Mouse (Mus musculus) layer of hippocampus, postnatal 25 days (tissue): Measurements from ENCODE around the gene Arl15. TPM values are rescaled to one million over a fixed set of nuclear protein-coding genes. Genes with fewer than 3 reads are reported as not detected.

Experiments used
- DNase-seq, 2 experiments: peaks; one replicate each; pipeline ENCODE4 v3.0.0; 2022; ENCODE audit warnings: mixed read lengths in 2 of 2, low spot score in 1 of 2; ENCODE audit errors: extremely low spot score in 1 of 2
- total RNA-seq, 2 experiments: library from RNA; stranded (reverse); gene quantifications; 2 replicates each; pipeline ENCODE4 v1.2.3; 2021

The Arl15 gene
- total RNA-seq, 2 experiments from 2014 or later: 62.8 to 65.1 TPM

DNA sequence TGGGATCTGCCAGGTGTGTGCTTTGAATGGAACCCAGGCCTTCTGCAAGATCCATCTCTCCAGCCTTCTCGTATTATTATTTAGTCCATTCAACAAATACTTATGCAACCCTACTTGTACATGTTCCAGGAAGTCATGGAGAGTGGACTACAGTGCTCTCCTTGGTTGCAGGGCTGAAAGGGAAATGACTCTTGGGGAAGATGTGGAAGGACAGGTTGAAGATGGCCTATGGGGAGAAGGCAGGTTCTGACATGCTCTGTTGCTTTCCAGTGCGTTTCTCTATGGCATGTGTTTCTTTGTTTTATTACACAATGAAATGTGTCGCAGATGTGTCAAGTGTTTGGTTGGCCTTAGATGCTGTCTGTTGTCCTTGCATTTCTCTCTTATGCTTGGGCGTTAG lies 5.1 kb downstream of the Arl15 start:
- DNase-seq: no peak

DNA sequence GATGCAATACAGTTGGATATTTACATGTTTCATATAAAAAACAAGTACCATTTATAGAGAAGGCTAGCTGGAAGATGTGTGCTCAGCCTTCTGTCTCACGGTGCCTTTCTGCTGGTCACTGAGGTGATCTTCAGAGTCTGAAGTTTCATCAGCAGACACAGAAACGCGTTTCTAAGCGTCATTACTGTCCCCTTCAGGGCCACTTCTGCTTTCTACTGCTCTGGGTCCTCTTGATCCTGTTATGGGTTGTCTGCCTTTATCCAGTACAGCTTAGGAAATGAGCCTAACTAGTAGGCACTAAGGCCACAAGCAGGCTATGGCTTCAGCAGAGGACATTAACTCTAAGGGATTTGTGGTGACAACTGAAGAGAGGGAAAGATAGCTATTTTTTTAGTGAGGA lies 5.9 kb downstream of the Arl15 start:
- no peak for DNase-seq

DNA sequence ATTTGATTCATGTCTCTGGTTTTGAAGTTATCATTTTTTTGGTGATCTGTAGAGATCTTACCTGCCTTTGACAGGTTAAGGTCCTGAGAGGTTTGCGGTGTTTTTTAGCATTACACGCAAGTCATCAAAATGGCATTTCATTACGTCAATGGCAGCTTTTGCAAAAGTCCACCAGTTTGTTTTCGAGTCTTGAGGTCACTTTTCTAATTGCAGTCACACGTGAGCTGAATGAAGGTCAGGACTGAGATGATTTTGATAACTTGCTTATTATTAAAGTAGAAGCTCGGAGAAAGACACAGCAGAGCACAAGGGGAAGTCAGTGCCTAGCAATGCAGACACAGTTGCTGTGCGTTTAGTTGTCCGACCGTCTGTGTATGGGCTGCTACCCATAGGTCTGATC lies 8.3 kb downstream of the Arl15 start:
- no peak for DNase-seq

DNA sequence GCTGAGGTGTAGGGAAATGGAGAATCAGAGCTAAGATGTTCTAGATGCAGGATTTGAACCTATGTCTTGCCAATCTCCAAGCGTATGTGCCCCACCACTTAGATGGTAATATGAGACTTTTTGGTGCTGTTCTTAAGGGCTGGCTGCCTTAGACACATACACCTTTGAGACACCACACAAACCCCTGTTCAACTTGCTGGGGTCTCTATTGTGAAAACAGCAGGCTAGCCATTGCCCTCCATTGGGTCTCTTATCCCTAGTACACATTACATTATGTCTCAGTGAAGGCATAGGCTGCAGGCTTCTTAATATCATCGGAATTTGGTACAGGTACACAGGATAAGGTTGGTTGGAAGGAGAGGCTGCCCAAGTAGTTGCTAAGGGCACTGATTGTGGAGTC lies 16.8 kb downstream of the Arl15 start:
- no peak for DNase-seq

DNA sequence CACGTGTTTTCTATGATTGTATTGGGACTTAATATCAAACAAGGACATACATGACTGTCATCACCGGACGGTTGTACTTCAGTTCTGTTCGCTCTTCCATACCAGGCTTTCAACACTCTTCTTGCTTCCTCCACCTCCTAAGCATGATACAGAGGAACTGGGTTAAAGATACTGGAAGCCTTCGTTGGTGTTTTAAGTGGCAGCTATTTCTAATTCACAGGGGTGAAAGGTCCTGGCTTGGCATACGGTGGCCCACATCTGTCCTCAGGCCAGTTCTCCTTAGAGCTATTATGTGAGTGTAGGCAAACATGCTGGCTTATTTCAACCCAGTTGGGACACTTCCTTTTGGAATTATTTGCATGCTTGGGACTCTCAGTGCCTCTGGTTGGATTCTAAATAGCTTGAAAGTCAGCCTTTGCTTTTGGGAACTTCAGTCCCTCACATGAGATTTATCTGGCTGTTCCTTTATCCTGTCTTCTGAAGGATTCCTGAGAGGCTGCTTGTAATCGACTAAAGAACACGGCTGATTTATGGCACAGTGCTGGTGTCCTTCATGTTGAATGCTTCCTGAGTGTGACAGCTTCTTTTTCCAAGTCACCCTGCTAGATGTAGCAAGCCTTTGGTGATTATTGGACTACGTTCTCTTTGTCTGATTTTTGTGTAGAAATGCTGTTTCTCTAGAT lies 17.7 kb downstream of the Arl15 start:
- DNase-seq: no peak

DNA sequence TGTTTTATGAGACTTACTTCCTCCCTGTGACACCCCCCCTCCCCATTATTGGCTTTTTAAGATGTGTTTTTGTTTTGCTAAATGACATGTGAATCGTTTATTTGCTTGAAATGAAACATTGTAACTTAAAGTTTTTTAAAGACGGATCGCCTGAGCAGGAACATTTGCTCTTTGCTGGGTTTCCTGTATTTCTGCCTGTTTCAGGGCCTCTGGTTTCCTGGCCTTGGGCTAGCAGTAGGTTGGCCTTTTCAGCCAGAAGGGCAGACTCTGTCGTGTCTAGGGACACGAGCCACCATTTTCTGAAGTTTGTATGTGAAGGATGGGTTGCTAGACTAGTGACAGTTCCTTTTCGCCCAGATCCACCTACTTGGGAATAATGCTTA lies 18.3 kb downstream of the Arl15 start:
- DNase-seq: no peak

DNA sequence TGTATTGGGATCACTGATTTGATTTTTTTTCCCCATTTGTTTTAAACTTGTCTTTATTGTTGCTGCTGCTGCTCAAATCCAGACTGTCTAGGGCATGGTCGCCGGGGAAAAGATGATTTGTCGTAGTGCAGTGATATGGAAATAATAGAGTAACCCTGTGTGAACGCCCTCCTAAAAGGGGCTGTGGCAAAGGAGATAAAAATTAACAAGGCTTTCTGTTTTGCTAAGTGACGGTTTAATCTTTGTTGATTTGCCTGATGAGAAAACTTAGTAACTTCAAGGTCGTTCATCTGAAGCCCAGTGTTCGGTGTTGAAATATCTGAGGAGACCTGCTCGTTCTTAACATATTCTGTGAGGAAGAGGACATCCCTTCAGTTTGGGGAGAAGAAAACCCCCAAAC lies 19.8 kb downstream of the Arl15 start:
- no peak for DNase-seq

DNA sequence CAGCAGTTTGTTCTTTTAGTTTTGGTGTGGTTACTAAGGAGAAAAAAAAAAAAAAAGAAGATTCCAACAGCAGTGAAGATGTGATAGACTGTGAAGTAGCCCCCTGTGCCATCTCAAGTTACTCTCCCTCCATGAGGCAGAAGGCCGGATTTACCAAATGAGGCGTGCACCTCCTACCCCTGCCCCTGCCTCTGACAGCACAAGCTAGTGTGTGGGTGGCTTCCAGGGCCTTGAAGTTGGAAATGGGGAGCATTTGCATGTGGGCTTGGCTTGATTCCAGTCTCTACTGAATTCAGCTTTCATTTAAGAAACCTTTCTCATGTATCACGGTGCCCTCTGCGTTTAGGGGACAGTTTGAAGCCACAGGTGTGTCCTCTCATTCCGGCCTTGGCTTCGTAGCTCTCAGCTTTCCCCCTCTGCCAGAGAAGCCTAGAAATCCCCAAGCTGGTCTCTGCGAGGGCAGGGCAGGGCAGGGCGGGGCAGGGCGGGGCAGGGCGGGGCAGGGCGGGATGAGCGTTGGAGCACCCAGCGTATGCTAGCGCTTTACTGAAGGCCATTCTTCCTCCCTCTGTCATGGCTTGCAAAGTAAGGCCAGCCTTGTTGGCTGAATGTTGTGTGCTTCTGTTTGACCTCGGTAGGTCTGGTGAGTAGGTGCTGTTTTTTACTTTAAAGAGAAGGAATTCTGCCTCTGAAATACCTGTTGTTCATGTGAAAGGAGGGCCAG lies 21.6 kb downstream of the Arl15 start:
- no peak for DNase-seq

DNA sequence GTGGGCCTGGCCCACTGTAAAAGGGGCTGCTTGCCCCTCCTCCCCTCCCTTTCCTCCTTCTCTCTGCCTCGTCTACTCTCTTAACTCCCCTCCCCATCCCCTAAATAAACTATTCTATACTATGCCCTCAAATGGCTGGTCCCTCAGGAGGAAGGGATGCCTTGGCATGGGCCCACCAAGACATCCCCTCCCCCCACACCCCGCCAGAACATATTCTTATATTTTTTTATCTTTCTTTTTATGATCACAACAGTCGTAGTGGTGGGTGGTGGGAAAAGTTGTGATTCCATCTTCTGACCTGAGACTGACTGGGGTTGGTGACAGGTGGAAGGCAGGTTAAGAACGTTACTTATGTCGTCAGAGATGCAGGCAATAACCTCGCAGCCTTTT lies 22.1 kb downstream of the Arl15 start:
- DNase-seq: no peak

DNA sequence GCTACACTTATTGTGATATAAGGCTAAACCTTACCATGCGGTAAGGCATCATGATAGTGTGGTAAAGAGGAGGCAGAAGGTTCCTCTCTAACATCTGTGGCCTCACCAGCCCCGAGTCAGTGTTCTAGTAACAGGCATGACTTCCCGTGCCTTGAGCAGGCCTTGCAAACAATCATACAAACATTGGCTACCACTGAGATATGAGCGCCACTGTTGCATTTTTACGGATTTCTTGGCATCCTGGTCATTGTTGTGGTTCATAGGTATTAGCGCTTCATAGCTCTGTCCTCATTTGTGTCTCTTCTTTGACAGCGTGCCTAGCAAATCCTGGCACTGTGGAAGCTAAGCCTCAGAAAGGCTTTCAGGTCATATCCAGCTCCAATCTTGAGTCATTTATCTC lies 24.7 kb downstream of the Arl15 start:
- no peak for DNase-seq

DNA sequence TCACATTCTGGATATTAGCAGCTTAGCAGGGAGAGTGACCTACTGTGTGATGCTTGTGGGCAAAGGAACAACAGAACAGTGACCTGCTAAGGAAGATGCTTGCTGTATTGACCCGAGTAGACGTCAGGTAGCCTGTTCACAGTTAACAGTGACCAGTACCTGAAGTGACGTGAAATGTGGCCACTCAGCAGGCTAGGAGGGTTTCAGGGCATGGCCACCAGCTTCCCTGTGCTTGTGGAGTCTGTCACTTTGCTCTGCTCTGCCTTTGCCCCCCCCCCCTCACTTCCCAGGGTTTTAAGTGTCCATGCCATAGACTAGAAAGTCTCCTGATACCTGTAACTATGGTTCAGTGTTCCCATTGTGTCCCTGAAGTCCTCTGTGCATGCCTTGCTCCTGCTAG lies 25.9 kb downstream of the Arl15 start:
- no peak for DNase-seq

DNA sequence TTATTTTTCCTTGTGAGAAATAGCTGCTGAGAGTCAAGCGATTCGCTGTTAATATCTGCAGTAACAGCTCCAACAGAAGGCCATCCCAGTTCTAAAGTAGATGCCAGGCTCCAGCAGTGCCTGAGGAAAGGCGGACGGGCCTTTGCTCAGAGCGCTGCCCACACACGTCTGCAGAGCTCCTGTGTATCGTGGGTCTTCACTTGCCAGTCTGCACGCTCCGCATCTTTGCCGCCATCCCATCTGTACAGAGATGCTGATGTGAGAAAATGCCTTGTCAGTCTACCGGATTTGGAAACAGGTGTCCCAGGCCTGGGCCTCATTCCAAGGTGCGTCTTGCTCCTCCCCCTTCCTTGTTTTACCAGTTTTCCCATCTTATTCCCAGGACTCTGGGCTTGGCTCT lies 27.6 kb downstream of the Arl15 start:
- DNase-seq: peak in 1 of 2 experiments; percentile 17

DNA sequence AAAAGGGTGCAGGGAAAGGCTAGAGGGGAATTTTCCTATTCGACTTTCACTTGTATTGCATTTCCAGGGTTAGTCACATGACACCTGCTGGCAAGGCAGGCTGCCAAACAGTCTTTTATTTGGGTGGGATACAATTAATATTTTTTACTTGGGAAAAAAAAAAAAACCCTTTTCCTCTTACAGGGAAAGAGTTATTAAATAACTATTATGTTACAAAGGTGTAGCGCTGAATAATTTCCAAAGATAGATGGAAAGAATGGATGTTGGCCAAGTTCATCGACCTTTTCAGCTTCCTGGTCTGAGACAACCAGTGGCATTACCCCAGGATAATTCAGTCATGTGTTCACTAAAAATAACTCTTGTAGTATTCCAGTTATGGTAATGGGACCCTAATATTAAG lies 29.7 kb downstream of the Arl15 start:
- no peak for DNase-seq

DNA sequence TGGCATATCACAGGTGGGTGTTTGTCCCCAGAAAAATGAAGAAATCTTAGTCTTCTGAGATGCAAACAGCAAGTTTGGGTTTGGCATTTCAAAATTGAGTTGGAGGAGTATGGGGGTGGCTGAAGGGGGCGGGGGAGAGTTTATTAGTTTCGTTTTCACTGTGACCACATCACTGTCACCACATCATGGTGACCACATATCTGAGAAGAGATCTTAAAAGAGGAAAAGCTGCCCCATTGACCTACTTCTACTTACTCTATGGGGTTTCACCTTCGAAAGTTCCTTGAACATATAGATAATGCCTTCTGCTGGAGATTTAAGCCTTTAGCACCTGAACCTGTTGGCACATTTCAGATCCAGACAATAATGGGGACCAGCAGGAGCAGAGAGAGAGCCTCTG lies 34.3 kb downstream of the Arl15 start:
- no peak for DNase-seq

DNA sequence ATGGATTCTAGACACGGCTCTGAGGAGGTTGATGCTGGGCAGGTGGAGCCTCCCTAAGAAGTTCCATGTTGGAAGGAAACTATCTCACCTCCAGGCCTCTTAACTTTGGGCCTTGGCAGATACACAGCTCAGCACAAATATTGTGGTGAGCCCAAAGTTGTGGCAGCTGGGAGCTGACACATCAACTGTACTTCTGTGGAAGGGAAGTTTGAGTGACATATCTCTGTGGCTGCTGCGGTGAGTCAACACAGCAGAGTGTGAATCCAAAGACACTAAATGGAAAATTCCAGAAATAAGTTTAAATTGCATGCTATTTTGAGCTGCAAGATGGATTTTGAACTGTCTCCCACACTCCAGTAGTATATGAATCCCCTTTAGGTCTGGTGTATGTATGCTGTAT lies 34.8 kb downstream of the Arl15 start:
- no peak for DNase-seq

DNA sequence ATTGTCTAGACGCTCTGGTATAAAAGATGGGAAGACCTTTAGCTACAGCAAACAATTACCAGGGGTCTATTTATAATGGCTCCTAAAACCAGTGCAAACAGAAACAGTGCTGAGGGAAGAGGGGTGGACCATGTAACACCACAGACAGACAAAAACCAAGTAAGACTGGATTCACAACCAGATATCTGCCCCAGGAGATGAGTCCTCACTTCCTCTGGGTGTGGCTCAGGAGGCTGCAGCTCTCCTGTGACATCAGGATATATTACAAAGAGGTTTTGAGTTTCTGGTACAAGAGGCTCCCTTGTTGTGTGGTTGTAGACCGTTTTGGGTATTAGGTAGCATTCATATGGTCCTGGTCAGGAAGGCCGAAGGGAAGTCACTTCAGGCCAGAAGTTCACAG lies 36.5 kb downstream of the Arl15 start:
- no peak for DNase-seq

DNA sequence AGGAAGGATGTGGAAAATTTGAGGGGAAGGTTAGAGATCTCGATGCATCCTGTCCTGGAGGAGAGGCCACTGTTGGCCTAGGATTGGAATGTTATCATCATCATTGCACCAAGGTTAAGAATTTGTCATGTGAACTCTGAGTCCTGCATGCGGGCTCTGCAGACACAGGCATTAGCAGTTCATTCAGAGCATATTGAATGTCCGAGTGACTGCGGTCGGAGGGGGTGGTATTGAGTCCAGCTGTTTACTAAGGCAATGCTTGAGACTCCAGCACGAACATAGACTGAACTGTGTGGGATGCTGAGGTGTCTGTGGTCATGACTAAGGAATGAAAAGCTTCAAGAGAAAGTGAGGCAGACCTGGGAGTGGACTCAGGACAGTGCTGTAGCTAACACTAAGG lies 38.6 kb downstream of the Arl15 start:
- DNase-seq: no peak

DNA sequence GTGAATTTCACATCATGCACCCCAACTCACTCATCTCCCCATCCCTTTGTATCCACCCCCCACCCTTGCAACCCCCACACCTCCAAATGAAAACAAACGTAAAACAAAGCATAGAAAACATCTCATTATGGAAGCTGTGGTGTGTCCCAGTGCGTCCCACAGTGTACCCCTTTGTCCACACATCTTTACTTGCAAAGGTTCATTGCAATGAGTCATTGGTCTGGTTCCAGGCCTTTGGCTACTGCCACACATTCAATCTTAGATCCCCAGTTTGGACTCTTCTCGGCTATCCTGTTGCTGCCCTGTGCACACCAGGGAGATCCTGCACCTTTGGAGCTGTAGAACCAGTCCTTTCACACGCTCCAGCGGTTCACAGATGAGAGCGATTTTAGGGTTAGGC lies 41.6 kb downstream of the Arl15 start:
- DNase-seq: no peak

DNA sequence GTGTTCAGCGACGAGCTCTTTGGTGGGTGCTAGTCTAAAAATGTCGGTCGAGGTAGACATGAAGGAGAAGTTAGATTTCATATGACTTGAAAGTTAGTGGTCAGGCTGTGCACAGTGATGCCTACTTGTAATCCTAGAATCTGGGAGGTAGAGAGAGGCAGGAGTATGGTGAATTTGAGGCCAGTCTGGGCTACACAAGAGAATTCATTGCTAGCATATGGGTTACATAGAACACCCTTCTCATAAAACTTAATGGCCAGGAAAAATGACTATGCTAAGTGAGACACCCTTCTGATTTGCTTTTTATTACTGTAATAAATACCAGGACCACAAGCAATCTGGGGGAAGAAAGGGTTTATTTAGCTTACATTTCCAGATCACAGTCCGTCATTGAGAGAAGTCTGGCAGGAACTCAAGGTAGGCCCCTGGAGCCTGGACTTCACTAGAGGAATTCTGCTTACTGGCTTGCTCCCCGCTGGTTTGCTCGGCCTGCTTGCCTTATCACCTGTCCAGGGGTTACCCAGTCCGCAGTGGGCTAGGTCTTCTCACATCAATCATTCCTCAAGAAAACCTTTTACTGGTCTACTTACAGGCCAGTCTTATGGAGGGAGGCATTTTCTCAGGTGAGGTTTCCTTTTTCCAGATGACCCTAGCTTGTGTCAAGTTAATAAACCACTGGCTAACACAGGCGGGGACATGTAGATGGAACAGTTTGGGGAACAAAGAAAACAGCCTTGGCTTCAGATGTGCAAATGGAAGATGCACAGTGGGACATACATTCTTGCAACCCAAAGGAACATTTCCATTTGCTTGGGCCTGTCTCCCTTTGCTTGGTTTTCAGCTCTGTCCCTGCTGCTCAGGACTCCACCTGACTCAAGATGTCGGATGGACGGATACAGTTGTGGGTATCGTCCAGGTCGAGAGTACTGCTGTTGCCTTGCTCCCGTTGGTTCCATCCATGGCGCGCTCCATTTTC lies 44.6 kb downstream of the Arl15 start:
- no peak for DNase-seq

DNA sequence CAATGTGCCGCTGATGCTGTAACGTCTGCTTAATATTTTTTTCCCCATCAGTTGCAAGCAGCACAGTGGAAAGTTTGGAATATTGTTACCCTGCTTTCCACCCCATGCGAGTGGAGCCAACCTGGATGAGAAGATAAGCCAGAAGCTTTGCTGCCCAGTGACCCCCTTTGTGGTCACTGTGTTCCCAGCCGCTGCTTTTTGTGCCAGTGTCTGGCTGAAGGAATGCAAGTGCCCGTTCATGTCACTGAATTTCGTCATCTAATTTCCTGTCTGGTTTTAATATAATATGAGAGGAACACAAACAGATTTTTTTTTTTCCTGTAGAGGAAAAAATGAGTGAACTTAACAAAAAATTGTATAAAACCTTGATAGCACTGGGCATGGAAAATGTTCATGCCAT lies 46.1 kb downstream of the Arl15 start:
- no peak for DNase-seq
